Mouse (Mus musculus) neural tube, embryonic 14.5 days (tissue): ENCODE measurements around the gene Akap6. TPM values are rescaled to one million over a fixed set of nuclear protein-coding genes. Genes with fewer than 3 reads are reported as not detected.

Source experiments
- ATAC-seq: fragments of 200-750 bp; cut with Nextera tagmentation; 2 replicates; pipeline ENCODE4 v1.8.0; 2017; ENCODE audit warnings: low read depth, mild to moderate bottlenecking, moderate TSS enrichment, moderate library complexity
- H3K27ac ChIP-seq: fragments of 300-500 bp; sonication (generic); 2 replicates; pipeline ENCODE4 v1.5.1; 2014; ENCODE audit warnings: low read depth, mild to moderate bottlenecking, control low read depth, low read length, moderate library complexity, mixed read lengths
- H3K27me3 ChIP-seq: fragments of 300-500 bp; sonication (generic); 2 replicates; pipeline ENCODE4 v1.6.1; 2014; ENCODE audit warnings: low read length; ENCODE audit not compliant: control insufficient read depth, insufficient read depth
- H3K36me3 ChIP-seq: fragments of 300-500 bp; sonication (generic); 2 replicates; pipeline ENCODE4 v1.6.1; 2014; ENCODE audit warnings: low read length, mixed read lengths; ENCODE audit not compliant: control insufficient read depth, insufficient read depth
- H3K4me1 ChIP-seq: fragments of 300-500 bp; sonication (generic); 2 replicates; pipeline ENCODE4 v1.6.1; 2014; ENCODE audit warnings: low read length; ENCODE audit not compliant: control insufficient read depth, insufficient read depth
- H3K4me2 ChIP-seq: fragments of 300-500 bp; sonication (generic); 2 replicates; pipeline ENCODE4 v1.6.1; 2014; ENCODE audit warnings: mild to moderate bottlenecking, low read depth, low read length, control low read depth
- H3K4me3 ChIP-seq: fragments of 300-500 bp; sonication (generic); 2 replicates; pipeline ENCODE4 v1.5.1; 2014; ENCODE audit warnings: low read depth, low read length, control low read depth, mixed read lengths
- H3K9ac ChIP-seq: fragments of 300-500 bp; sonication (generic); replicated peaks from 2 replicates; pipeline ENCODE4 v1.6.1; 2014; ENCODE audit warnings: low read depth, mild to moderate bottlenecking, control low read depth, low read length, mixed read lengths
- H3K9me3 ChIP-seq: fragments of 300-500 bp; sonication (generic); 2 replicates; pipeline ENCODE4 v1.6.1; 2016; ENCODE audit warnings: low read length; ENCODE audit not compliant: control insufficient read depth
- WGBS: fragments of 180-500 bp; shearing (Covaris S2); extraction: QIAGEN DNeasy Blood & Tissue Kit; methylation state at CpG from one replicate; pipeline ENCODE4 v1.1.7; 2014; 5-methylcytosine and 5-hydroxymethylcytosine counted together
- polyA plus RNA-seq: library from polyadenylated mRNA; unstranded; fragments of >200 nt; fragmentation: Nextera tagmentation; extraction: Ambion mirVana; gene quantifications from 2 replicates; pipeline ENCODE4 v1.2.1, GENCODE M21; 2014

The Akap6 gene
- polyA plus RNA-seq, 1 experiment from 2014 or later = 44.0 TPM

DNA sequence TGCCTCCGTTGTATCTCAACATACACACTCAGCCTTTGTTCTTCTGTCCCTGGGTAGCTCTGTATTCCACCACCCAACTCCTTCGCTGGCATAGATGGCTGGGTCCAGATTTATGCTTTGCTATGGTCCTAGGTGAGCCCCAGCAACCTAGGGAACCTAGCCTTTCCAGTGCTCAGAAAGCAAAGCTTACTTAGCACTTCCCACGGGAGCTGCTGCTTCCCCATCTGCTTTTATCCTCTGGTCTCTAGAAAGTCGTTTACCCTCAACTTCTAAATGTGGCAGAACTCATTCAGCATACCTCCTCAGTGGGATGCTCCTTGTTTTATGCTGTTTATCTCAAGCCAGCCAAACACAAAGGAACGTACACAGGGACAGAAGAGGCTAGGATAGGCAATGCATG lies 329.7 kb downstream of the Akap6 start:
- Histone ChIP-seq H3K36me3 (no peaks in the 10 kb centered on the region; the same call in 1 of the 2 replicates), H3K4me2 (no peak overlapping the region), H3K4me1 (0 out of 2 replicates have a peak, but pooled peaks cover 5% of the 10 kb centered on the region), H3K9me3 (no peaks in the 10 kb centered on the region), H3K4me3 (no peak overlapping the region), H3K27ac (no peak overlapping the region), H3K9ac (no peak overlapping the region), H3K27me3 (no peaks in the 10 kb centered on the region)
- ATAC-seq = no peak
- WGBS = 51% methylated on average over 5 of the region's 5 CpGs

DNA sequence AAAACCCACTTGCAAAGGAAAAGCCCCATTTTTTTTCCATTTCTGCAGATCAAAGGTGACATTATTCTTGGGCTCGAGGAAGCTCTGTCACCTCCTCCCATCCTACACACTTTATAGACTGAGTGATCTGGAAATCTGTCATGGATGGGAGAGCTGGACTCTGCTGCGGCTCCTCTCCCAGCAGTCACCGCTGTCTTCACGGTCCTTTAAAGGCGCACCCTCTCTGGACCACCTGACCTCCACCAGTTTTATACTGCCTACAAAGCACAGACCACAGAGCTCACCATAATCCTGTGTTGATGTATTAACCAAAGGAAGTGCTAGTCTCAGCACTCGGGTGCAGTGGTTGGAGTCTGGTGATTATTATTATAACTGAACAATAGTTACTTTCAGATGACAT lies 330.7 kb downstream of the Akap6 start:
- Histone ChIP-seq H3K4me1 (0 out of 2 replicates have a peak, but pooled peaks cover 6% of the 10 kb centered on the region), H3K4me2 (no peak overlapping the region), H3K27me3 (no peaks in the 10 kb centered on the region), H3K27ac (no peak overlapping the region), H3K9ac (no peak overlapping the region), H3K36me3 (no peaks in the 10 kb centered on the region; the same call in 1 of the 2 replicates), H3K4me3 (no peak overlapping the region), H3K9me3 (no peaks in the 10 kb centered on the region)
- WGBS = 56% methylated on average over 6 of the region's 6 CpGs
- ATAC-seq = no peak

DNA sequence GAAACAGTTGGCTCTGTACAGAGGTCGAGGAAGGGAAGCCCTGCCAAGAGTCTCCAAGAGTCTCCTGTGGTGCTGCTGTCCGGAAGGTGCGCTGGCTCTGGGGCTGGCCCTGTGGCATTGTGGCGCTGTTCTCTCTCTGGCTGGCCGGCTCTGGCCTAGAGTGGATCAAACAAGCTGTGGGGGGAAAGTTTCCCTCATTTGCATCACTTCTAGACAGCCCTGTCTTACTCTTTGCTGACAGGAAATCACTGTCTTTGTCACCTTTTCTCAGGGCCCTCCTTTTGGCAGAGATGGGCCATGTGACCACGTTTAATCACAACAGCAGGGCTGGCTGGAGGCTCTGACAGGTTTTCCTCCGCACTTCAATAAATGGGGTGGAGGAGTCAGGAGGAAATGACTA lies 333.6 kb downstream of the Akap6 start:
- Histone ChIP-seq H3K36me3 (no peaks in the 10 kb centered on the region; the same call in 1 of the 2 replicates), H3K9ac (no peak overlapping the region), H3K27me3 (no peaks in the 10 kb centered on the region), H3K4me2 (no peak overlapping the region), H3K4me3 (no peak overlapping the region), H3K27ac (peak overlapping the region; percentile 68), H3K4me1 (0 out of 2 replicates have a peak, but pooled peaks cover 6% of the 10 kb centered on the region), H3K9me3 (no peaks in the 10 kb centered on the region)
- ATAC-seq = peak; percentile 87
- 6% methylated on average over 7 of the region's 7 CpGs for WGBS

DNA sequence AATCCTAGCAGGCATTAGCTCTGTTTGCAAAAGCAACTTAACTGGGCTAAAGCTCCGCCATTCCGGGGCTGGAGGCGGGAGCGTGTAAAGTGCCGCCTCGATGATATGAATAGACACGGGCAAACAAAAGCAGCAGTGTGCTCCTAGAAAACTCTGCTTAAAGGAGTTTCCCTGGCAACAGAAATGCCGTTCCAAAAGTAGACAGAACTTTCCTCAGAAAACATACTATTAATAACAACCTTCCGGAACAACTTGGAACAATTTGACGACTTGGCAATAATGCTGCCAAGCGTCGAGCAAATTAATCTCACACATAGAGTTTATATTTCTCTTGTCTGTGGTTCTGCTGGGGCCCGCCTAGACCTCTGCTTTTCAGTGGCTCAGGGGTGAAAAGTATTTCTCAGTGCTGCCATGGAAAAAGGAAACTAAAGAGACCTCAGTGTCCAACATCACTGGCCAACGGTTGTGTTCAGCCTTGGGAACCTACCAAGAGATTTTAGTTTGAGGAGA lies 334.3 kb downstream of the Akap6 start:
- peak; percentile 87 for ATAC-seq
- no peak overlapping the region for H3K4me3 ChIP-seq
- H3K27ac ChIP-seq = peak overlapping the region; percentile 68
- H3K27me3 ChIP-seq = no peaks in the 10 kb centered on the region
- H3K4me2 ChIP-seq = 0 out of 2 replicates have a peak overlapping the region, but pooled peaks have one; percentile 5
- H3K9me3 ChIP-seq = no peaks in the 10 kb centered on the region
- no peaks in the 10 kb centered on the region for H3K36me3 ChIP-seq
- 0 out of 2 replicates have a peak, but pooled peaks cover 6% of the 10 kb centered on the region for H3K4me1 ChIP-seq
- no peak overlapping the region for H3K9ac ChIP-seq
- WGBS = 9% methylated on average over 14 of the region's 14 CpGs

DNA sequence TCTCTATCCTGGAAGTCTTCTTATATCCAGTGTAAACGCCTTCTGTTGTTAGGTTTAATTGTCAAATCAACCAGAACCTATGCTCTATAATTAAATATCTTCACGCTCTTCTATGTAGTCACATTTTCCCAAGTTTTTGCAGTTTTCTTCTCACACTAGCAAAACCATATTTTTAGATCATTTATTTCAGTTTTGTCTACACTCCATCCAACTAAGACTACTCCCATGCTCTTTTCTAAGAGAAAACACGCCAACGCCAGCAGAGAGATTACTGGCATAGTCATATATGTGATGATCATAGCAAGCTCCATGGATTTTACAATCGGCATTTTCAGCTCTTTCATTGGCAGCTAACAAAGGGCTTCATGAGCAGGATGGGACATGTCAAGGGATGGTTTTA lies 341.5 kb downstream of the Akap6 start:
- Histone ChIP-seq H3K9ac (no peak overlapping the region), H3K27ac (no peak overlapping the region), H3K4me3 (no peak overlapping the region), H3K36me3 (no peaks in the 10 kb centered on the region), H3K27me3 (no peaks in the 10 kb centered on the region), H3K4me1 (0 out of 2 replicates have a peak, but pooled peaks cover 4% of the 10 kb centered on the region), H3K9me3 (no peaks in the 10 kb centered on the region), H3K4me2 (no peak overlapping the region)
- WGBS = 93% methylated on average over 5 of the region's 5 CpGs
- ATAC-seq = no peak

DNA sequence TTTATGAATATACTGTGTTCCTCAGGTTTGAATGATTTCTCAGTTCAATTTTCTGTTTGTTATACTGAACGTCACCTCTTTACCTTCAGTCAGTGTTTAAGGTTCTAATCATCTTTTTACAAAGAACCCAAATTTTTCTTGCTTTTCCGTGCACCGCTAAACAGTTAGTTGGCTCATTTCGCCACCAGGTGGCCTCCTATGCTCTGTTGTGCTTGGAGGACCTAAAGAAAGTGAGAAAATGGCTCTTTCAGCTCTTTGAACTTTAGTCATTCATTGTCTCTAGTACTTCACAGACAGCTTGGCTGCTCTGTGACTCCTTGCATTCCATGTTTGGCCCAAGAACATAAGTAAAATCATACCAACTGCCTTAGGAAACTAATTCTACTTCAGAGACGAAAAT lies 343.6 kb downstream of the Akap6 start:
- 23% methylated on average over 5 of the region's 5 CpGs for WGBS
- ATAC-seq = no peak
- H3K36me3 ChIP-seq = no peaks in the 10 kb centered on the region

DNA sequence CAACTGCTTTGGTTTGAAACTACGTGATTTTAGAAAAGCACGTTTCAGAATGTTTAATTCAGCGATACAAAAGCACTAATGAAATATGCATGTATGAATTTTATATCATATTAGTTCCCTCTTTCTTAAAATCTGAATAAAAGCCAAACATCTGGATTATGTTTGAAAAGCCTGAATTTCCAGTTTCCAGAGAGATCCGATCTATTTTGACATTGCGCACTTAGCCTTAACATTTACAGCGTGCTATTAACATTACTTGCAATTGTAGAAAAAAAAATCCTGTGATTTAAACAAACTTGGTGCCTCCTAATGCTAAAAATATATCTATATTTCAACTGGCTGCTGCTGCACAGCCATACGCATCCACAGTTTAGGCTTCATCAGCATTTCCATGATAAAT lies 358.4 kb downstream of the Akap6 start:
- no peaks in the 10 kb centered on the region for H3K27me3 ChIP-seq
- 88% methylated on average over 7 of the region's 7 CpGs for WGBS
- no peak overlapping the region for H3K27ac ChIP-seq
- peaks cover 16% of the 10 kb centered on the region for H3K4me1 ChIP-seq
- no peak overlapping the region for H3K9ac ChIP-seq
- H3K36me3 ChIP-seq = no peaks in the 10 kb centered on the region
- ATAC-seq = no peak
- no peaks in the 10 kb centered on the region for H3K9me3 ChIP-seq
- no peak overlapping the region for H3K4me3 ChIP-seq
- H3K4me2 ChIP-seq = no peak overlapping the region

More for the DNA sequence above, 343.6 kb downstream of the Akap6 start:
- Histone ChIP-seq H3K9ac (no peak overlapping the region), H3K27me3 (no peaks in the 10 kb centered on the region), H3K4me3 (no peak overlapping the region), H3K4me1 (0 out of 2 replicates have a peak, but pooled peaks cover 4% of the 10 kb centered on the region), H3K4me2 (no peak overlapping the region), H3K9me3 (no peaks in the 10 kb centered on the region), H3K27ac (no peak overlapping the region)

DNA sequence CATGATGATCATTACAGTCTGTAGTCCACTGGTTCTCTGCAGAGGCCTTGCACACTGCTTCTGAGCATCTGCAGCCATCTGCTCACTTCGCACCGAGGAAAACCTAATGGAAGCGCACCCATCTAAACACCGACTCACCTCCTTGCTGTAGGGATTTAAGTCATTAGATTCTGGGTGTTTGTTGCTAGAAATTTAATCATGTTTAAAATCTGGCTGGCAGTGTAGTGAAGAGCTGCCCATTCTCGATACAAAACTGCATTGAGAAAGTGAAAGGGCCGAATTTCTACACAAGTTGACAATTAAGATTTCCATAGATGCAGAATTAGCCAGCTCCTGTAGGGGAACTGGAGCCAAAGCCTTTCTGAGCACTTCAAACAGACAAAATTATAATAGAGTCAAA lies 361.7 kb downstream of the Akap6 start:
- peak overlapping the region; percentile 40; the same call in 1 of the 2 replicates for H3K27ac ChIP-seq
- no peak overlapping the region for H3K4me2 ChIP-seq
- no peak for ATAC-seq
- no peaks in the 10 kb centered on the region for H3K9me3 ChIP-seq
- no peaks in the 10 kb centered on the region for H3K36me3 ChIP-seq
- H3K4me1 ChIP-seq = peaks cover 33% of the 10 kb centered on the region
- no peak overlapping the region for H3K4me3 ChIP-seq
- 37% methylated on average over 6 of the region's 6 CpGs for whole genome bisulfite sequencing
- H3K27me3 ChIP-seq = no peaks in the 10 kb centered on the region
- H3K9ac ChIP-seq = no peak overlapping the region

DNA sequence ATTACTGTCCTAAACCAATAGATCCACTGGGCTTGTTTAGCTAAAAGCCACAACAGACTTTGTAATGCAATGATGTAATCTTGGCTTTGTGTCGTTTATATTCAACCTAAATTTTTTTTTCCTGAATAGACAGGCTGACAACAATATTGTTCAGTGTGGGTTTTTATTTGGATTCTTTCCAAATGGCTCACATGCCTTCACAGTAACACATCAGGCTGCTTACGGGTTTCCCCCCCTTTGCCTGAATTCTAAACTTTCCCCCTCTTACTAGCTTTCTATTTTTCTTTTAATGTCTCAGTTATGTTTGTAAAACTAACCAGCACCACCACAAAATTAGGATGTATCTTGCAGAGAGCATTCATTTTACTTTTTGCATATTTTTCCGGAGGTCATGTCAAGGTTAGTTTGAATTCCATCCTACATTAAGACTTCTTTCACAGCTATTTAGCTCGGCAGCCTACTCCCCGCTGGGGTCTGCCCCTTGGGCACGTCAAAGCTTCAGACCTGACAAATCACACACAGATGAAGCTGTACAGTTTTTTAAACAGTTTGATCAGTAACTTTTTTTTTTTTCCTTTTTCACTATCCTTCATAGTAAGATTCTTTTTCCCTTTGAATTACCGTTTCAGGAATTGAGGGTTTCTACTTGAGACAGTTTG lies 362.4 kb downstream of the Akap6 start:
- Histone ChIP-seq H3K9me3 (no peaks in the 10 kb centered on the region), H3K4me2 (0 out of 2 replicates have a peak overlapping the region, but pooled peaks have one; percentile 16), H3K27ac (0 out of 2 replicates have a peak overlapping the region, but pooled peaks have one; percentile 39), H3K27me3 (no peaks in the 10 kb centered on the region), H3K36me3 (no peaks in the 10 kb centered on the region), H3K9ac (no peak overlapping the region), H3K4me1 (peaks cover 33% of the 10 kb centered on the region), H3K4me3 (no peak overlapping the region)
- 7% methylated on average over 7 of the region's 7 CpGs for WGBS
- no peak for ATAC-seq
